Mouse (Mus musculus) megakaryocyte, embryonic 14.5 days (primary cell): ENCODE data around the gene Xpr1.

Experiments
- FLI1 ChIP-seq: IDR thresholded peaks from 2 replicates; pipeline ENCODE4 v1.6.1; 2012; ENCODE audit warnings: low read length, inconsistent platforms, mixed read lengths
- GATA1 ChIP-seq: IDR thresholded peaks from 3 replicates; pipeline ENCODE4 v1.6.1; 2012; ENCODE audit warnings: mixed read lengths, low read length, inconsistent platforms, borderline replicate concordance

GRCm38 (mm10) chr1:155322183-155322582 is 95.0 kb downstream of the Xpr1 start:
- no peak for TF ChIP-seq GATA1
- TF ChIP-seq FLI1, result no peak
